Comparison of ENCODE assay signal across 11 mouse cellular contexts in the genomic region with DNA sequence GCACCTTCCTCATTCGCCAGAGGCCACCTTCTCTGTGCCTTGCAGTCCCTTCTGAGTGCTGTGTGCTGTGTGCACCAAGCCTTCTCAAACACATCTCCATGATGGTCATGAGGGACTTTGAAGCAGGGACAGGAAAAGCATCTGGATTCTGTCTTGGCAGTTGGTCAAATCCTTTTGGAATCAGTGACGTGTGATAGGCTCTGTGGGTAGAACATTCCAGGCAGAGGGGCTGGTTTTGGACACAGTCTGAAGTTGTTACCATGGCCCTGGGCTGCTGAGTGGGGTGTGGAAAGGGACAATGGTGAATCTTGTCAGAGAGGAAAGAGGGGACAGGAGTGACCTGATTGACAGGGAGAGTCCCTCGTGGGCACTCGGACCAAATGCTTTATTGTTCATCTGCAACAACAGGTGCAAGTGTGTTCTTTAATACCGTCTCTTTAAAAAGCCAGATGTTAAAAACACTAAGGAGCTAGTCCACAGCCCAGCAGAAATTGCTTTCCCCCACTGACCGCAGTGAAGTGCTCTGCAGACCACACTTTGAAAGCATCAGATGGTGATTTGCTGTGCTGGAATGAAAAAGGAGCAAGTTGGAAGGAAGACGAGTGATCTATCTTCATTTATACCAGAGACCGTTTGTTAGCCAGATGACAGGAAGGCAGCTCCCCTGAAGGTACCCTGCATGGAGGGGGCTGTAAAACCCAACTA.
DNase-seq lines count a peak whose midpoint lies in the region.
"Had no signal": no experiment of that assay in that cellular context is flagged by ENCODE, and none has a peak within 500 bp of the region (broad histone marks: within the 10 kb centered on the region; RNA-seq: fewer than 3 reads in every experiment).

No protein-coding gene starts in this region.

- intact Hi-C loops in left cerebral cortex, postnatal 4 days (cut with DNase I) = loop anchor here (10.0 kb wide), 1 partner anchor 239 kb away; the partner anchor contains the start of gene Tmem132c

- DNase-seq in kidney, postnatal 10 days = peak; percentile 10
- DNase-seq in kidney, postnatal 36 days = no peak
- DNase-seq in embryo, embryonic 10 days (ENCODE audit: low spot score) = peak; percentile 39
- peak; percentile 56 for DNase-seq in forelimb bud, embryonic 11.5 days (ENCODE audit: low read depth, low spot score)
- DNase-seq in lung, postnatal 14 days = peak; percentile 13
- DNase-seq in cerebellum, postnatal 14 days = no peak
- no peak for DNase-seq in frontal cortex, postnatal 14 days (ENCODE audit: low spot score in 2 of 2)
- no peak for DNase-seq in left cerebral cortex, postnatal 4 days
- DNase-seq: cerebellum, postnatal 36 days; forebrain, postnatal 0 days; thymus, adult 18-20 months had no signal

Comparison
In these comparisons a context has a peak if more than half of its experiments do, and no peak if none do; other contexts are left out.
1. DNase-seq: peak in kidney, postnatal 10 days (single experiment), embryo, embryonic 10 days (single experiment), forelimb bud, embryonic 11.5 days (single experiment) and lung, postnatal 14 days (single experiment); none in kidney, postnatal 36 days (0 of 2), cerebellum, postnatal 14 days (0 of 2), frontal cortex, postnatal 14 days (0 of 2) and left cerebral cortex, postnatal 4 days (single experiment).